Mouse (Mus musculus): ENCODE measurements around the gene Slc9a1. TPM values are rescaled to one million over a fixed set of nuclear protein-coding genes. Genes with fewer than 3 reads are reported as not detected.

Gene Slc9a1
- polyA plus RNA-seq, 1 experiment from 2014 or later: 4.9 TPM

GRCm38 (mm10) chr4:133378236-133379045 is 8.9 kb downstream of the Slc9a1 start:
- H3K9ac ChIP-seq: peak overlapping the region; percentile 49
- H3K4me1 ChIP-seq: peaks cover 82% of the 10 kb centered on the region
- no peaks in the 10 kb centered on the region for H3K9me3 ChIP-seq (replicated peaks)
- peak; percentile 89 for ATAC-seq
- 0 out of 2 replicates have a peak overlapping the region, but pooled peaks have one; percentile 0 for H3K4me3 ChIP-seq
- no peaks in the 10 kb centered on the region for H3K27me3 ChIP-seq (replicated peaks)
- WGBS (ENCODE audit: insufficient replicate concordance): 7% methylated on average over 13 of the region's 13 CpGs
- peak overlapping the region; percentile 53 for H3K4me2 ChIP-seq
- peaks cover 28% of the 10 kb centered on the region for H3K36me3 ChIP-seq
- peak overlapping the region; percentile 80 for H3K27ac ChIP-seq

- WGBS (ENCODE audit: insufficient replicate concordance): 61% methylated on average over 5 of the region's 5 CpGs
- Histone ChIP-seq H3K27ac (peak overlapping the region; percentile 80), H3K36me3 (peaks cover 28% of the 10 kb centered on the region), H3K4me2 (peak overlapping the region; percentile 53), H3K27me3 (replicated peaks) (no peaks in the 10 kb centered on the region), H3K9ac (peak overlapping the region; percentile 49; the same call in 1 of the 2 replicates), H3K4me3 (no peak overlapping the region), H3K4me1 (peaks cover 77% of the 10 kb centered on the region), H3K9me3 (replicated peaks) (no peaks in the 10 kb centered on the region)
- no peak for ATAC-seq
Measured at GRCm38 (mm10) chr4:133379046-133379347, 9.5 kb downstream of the Slc9a1 start.

- peaks cover 69% of the 10 kb centered on the region for H3K4me1 ChIP-seq
Measured at GRCm38 (mm10) chr4:133379861-133380260, 10.4 kb downstream of the Slc9a1 start.

GRCm38 (mm10) chr4:133380532-133380931 is 11.0 kb downstream of the Slc9a1 start:
- H3K9me3 ChIP-seq (replicated peaks): no peaks in the 10 kb centered on the region
- no peak overlapping the region for H3K4me3 ChIP-seq
- 78% methylated on average over 6 of the region's 6 CpGs for WGBS (ENCODE audit: insufficient replicate concordance)
- H3K27me3 ChIP-seq (replicated peaks): no peaks in the 10 kb centered on the region
- H3K27ac ChIP-seq: peak overlapping the region; percentile 1
- H3K4me2 ChIP-seq: no peak overlapping the region
- H3K4me1 ChIP-seq: peaks cover 63% of the 10 kb centered on the region
- H3K36me3 ChIP-seq: peaks cover 26% of the 10 kb centered on the region
- no peak for ATAC-seq
- 0 out of 2 replicates have a peak overlapping the region, but pooled peaks have one; percentile 23 for H3K9ac ChIP-seq

More at GRCm38 (mm10) chr4:133379861-133380260, 10.4 kb downstream of the Slc9a1 start:
- Histone ChIP-seq H3K36me3 (peaks cover 26% of the 10 kb centered on the region), H3K4me2 (peak overlapping the region; percentile 6; the same call in 1 of the 2 replicates), H3K4me3 (no peak overlapping the region), H3K9me3 (replicated peaks) (no peaks in the 10 kb centered on the region), H3K27me3 (replicated peaks) (no peaks in the 10 kb centered on the region), H3K27ac (peak overlapping the region; percentile 1), H3K9ac (peak overlapping the region; percentile 19; the same call in 1 of the 2 replicates)
- ATAC-seq: no peak
- WGBS (ENCODE audit: insufficient replicate concordance): 41% methylated on average over 3 of the region's 3 CpGs

- H3K4me1 ChIP-seq: peaks cover 57% of the 10 kb centered on the region
- ATAC-seq: no peak
- no peak overlapping the region for H3K9ac ChIP-seq
- no peak overlapping the region for H3K4me3 ChIP-seq
- H3K27me3 ChIP-seq (replicated peaks): no peaks in the 10 kb centered on the region
- 74% methylated on average over 8 of the region's 8 CpGs for WGBS (ENCODE audit: insufficient replicate concordance)
- H3K36me3 ChIP-seq: peaks cover 31% of the 10 kb centered on the region
- H3K9me3 ChIP-seq (replicated peaks): no peaks in the 10 kb centered on the region
- H3K27ac ChIP-seq: peak overlapping the region; percentile 1; the same call in 1 of the 2 replicates
- H3K4me2 ChIP-seq: no peak overlapping the region
Measured at GRCm38 (mm10) chr4:133381141-133381540, 11.6 kb downstream of the Slc9a1 start.

GRCm38 (mm10) chr4:133386061-133386797 is 16.7 kb downstream of the Slc9a1 start:
- no peak for ATAC-seq
- H3K27ac ChIP-seq: no peak overlapping the region
- H3K4me1 ChIP-seq: peaks cover 33% of the 10 kb centered on the region
- no peak overlapping the region for H3K9ac ChIP-seq
- 81% methylated on average over 7 of the region's 7 CpGs for WGBS (ENCODE audit: insufficient replicate concordance)
- peaks cover 36% of the 10 kb centered on the region for H3K36me3 ChIP-seq
- no peak overlapping the region for H3K4me2 ChIP-seq
- no peaks in the 10 kb centered on the region for H3K9me3 ChIP-seq (replicated peaks)
- no peaks in the 10 kb centered on the region for H3K27me3 ChIP-seq (replicated peaks)
- H3K4me3 ChIP-seq: no peak overlapping the region

GRCm38 (mm10) chr4:133387053-133387452 is 17.5 kb downstream of the Slc9a1 start:
- Histone ChIP-seq H3K9me3 (replicated peaks) (no peaks in the 10 kb centered on the region), H3K4me2 (no peak overlapping the region), H3K36me3 (peaks cover 28% of the 10 kb centered on the region), H3K4me1 (peaks cover 35% of the 10 kb centered on the region), H3K4me3 (no peak overlapping the region), H3K27me3 (replicated peaks) (no peaks in the 10 kb centered on the region), H3K27ac (no peak overlapping the region), H3K9ac (no peak overlapping the region)
- no peak for ATAC-seq

- H3K9me3 ChIP-seq (replicated peaks): no peaks in the 10 kb centered on the region
- 0 out of 2 replicates have a peak overlapping the region, but pooled peaks have one; percentile 18 for H3K9ac ChIP-seq
- H3K4me1 ChIP-seq: peaks cover 46% of the 10 kb centered on the region
- peaks cover 22% of the 10 kb centered on the region for H3K36me3 ChIP-seq
- H3K4me3 ChIP-seq: no peak overlapping the region
- WGBS (ENCODE audit: insufficient replicate concordance): 85% methylated on average over 16 of the region's 16 CpGs
- H3K27me3 ChIP-seq (replicated peaks): no peaks in the 10 kb centered on the region
- ATAC-seq: no peak
- peak overlapping the region; percentile 80 for H3K27ac ChIP-seq
- peak overlapping the region; percentile 59; the same call in 1 of the 2 replicates for H3K4me2 ChIP-seq
Measured at GRCm38 (mm10) chr4:133388781-133389552, 19.5 kb downstream of the Slc9a1 start.

GRCm38 (mm10) chr4:133390042-133390441 is 20.5 kb downstream of the Slc9a1 start:
- Histone ChIP-seq H3K4me1 (peaks cover 57% of the 10 kb centered on the region), H3K9me3 (replicated peaks) (no peaks in the 10 kb centered on the region), H3K36me3 (peaks cover 16% of the 10 kb centered on the region), H3K27ac (peak overlapping the region; percentile 80), H3K9ac (peak overlapping the region; percentile 36; the same call in 1 of the 2 replicates), H3K4me2 (peak overlapping the region; percentile 59), H3K27me3 (replicated peaks) (no peaks in the 10 kb centered on the region), H3K4me3 (no peak overlapping the region)
- WGBS (ENCODE audit: insufficient replicate concordance): 30% methylated on average over 2 of the region's 2 CpGs
- peak; percentile 96 for ATAC-seq

GRCm38 (mm10) chr4:133390585-133390984 is 21.1 kb downstream of the Slc9a1 start:
- Histone ChIP-seq H3K27me3 (replicated peaks) (no peaks in the 10 kb centered on the region), H3K4me1 (peaks cover 62% of the 10 kb centered on the region), H3K9ac (peak overlapping the region; percentile 36), H3K9me3 (replicated peaks) (no peaks in the 10 kb centered on the region), H3K36me3 (peaks cover 11% of the 10 kb centered on the region; the same call in 1 of the 2 replicates), H3K27ac (peak overlapping the region; percentile 80), H3K4me2 (peak overlapping the region; percentile 59), H3K4me3 (no peak overlapping the region)
- WGBS (ENCODE audit: insufficient replicate concordance): 65% methylated on average over 6 of the region's 6 CpGs
- no peak for ATAC-seq

- no peaks in the 10 kb centered on the region for H3K9me3 ChIP-seq (replicated peaks)
- peaks cover 71% of the 10 kb centered on the region for H3K4me1 ChIP-seq
- H3K4me2 ChIP-seq: peak overlapping the region; percentile 59
- peak overlapping the region; percentile 80 for H3K27ac ChIP-seq
- 70% methylated on average over 18 of the region's 18 CpGs for WGBS (ENCODE audit: insufficient replicate concordance)
- H3K4me3 ChIP-seq: no peak overlapping the region
- no peak for ATAC-seq
- H3K27me3 ChIP-seq (replicated peaks): no peaks in the 10 kb centered on the region
- 0 out of 2 replicates have a peak overlapping the region, but pooled peaks have one; percentile 36 for H3K9ac ChIP-seq
- peaks cover 5% of the 10 kb centered on the region; the same call in 1 of the 2 replicates for H3K36me3 ChIP-seq
Measured at GRCm38 (mm10) chr4:133391185-133392040, 21.9 kb downstream of the Slc9a1 start.

All from liver, embryonic 12.5 days (tissue).